Mouse (Mus musculus): Measurements from ENCODE around the gene Shmt2. TPM values are rescaled to one million over a fixed set of nuclear protein-coding genes. Genes with fewer than 3 reads are reported as not detected.

Shmt2 gene
- polyA plus RNA-seq, 1 experiment, result 12.7 TPM

DNA sequence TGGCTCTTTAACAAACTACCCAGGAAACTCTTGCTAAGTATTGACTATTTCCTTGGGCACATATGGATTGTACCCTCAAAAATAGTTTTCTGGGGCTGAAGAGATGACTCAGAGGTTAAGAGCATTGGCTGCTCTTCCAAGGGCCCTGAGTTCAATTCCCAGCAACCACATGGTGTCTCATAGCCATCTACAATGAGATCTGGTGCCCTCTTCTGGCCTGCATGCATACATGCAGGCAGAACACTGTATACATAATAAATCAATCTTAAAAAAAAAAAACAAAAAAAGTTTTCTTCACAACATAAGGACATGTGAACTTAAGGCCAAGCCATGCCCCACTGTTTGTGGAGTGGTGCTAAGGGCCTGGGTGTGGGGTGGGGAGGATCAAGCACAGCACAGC is 38.9 kb upstream of the Shmt2 start:
- H3K4me3 ChIP-seq (ENCODE audit: control insufficient read depth, low read depth, low read length), result no peak overlapping the region
- TF ChIP-seq POLR2A (IDR thresholded peaks at IDR 0.05; ENCODE audit: control insufficient read depth, low read depth, low read length), result no peak
- TF ChIP-seq CTCF (IDR thresholded peaks at IDR 0.05; ENCODE audit: control insufficient read depth, insufficient read depth, insufficient replicate concordance, low read depth, low read length), result no peak
- H3K36me3 ChIP-seq (ENCODE audit: control insufficient read depth, insufficient read depth, low read length), result no peaks in the 10 kb centered on the region
- H3K27ac ChIP-seq (ENCODE audit: control insufficient read depth, insufficient read depth, low read depth, low read length), result no peak overlapping the region
- H3K27me3 ChIP-seq (ENCODE audit: control insufficient read depth, insufficient read depth, low read length), result no peaks in the 10 kb centered on the region
- H3K4me1 ChIP-seq (ENCODE audit: control insufficient read depth, insufficient read depth, low read length), result peaks cover 4% of the 10 kb centered on the region; the same call in 1 of the 2 replicates

DNA sequence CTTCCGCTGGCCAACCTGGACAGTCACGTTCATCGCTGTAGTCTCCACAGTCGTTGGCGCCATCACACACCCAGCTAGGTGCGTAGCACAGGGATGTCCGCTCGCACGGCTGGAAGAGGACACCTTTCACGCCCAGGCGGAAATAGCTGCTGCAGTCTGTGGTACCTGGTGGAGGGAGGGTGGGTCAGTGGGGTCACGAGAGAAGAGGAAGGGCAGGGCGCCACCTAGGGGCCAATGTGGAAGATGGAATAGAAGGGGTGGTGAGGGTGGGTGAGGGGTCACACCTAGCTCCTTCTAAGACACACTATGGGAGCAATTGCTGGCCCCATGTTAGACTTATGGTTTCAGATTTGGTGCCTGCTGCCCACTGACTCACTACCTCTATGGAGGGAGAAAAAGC is 35.2 kb upstream of the Shmt2 start:
- Histone ChIP-seq H3K4me3 (ENCODE audit: control insufficient read depth, low read depth, low read length) (no peak overlapping the region), H3K36me3 (ENCODE audit: control insufficient read depth, insufficient read depth, low read length) (no peaks in the 10 kb centered on the region), H3K4me1 (ENCODE audit: control insufficient read depth, insufficient read depth, low read length) (no peaks in the 10 kb centered on the region; the same call in 1 of the 2 replicates), H3K27ac (ENCODE audit: control insufficient read depth, insufficient read depth, low read depth, low read length) (no peak overlapping the region), H3K27me3 (ENCODE audit: control insufficient read depth, insufficient read depth, low read length) (no peaks in the 10 kb centered on the region)
- TF ChIP-seq CTCF (IDR thresholded peaks at IDR 0.05; ENCODE audit: control insufficient read depth, insufficient read depth, insufficient replicate concordance, low read depth, low read length) (0 out of 2 replicates have a peak, but pooled peaks have one; percentile 16), POLR2A (IDR thresholded peaks at IDR 0.05; ENCODE audit: control insufficient read depth, low read depth, low read length) (no peak)

DNA sequence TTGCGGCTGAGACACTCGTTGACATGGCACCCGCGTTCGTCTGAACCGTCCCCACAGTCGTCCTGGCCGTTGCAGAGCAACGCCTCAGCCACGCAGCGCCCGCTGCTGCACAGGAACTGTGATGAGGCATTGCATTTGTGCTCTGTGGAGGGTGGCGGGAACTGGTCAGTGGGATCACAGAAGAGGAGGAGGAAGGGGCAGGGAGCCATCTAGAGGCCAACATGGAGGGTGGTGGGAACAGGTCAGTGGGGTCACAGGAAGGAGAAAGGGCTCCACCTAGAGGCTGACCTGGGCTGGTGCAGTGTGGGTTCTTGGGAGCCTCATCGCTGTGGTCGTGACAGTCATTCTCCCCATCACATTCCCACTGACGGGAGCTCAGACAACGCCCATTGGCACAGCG is 33.5 kb upstream of the Shmt2 start:
- Histone ChIP-seq H3K27me3 (ENCODE audit: control insufficient read depth, insufficient read depth, low read length) (no peaks in the 10 kb centered on the region), H3K4me3 (ENCODE audit: control insufficient read depth, low read depth, low read length) (no peak overlapping the region), H3K36me3 (ENCODE audit: control insufficient read depth, insufficient read depth, low read length) (no peaks in the 10 kb centered on the region), H3K27ac (ENCODE audit: control insufficient read depth, insufficient read depth, low read depth, low read length) (no peak overlapping the region), H3K4me1 (ENCODE audit: control insufficient read depth, insufficient read depth, low read length) (no peaks in the 10 kb centered on the region; the same call in 1 of the 2 replicates)
- peak; percentile 87; the same call in 1 of the 2 replicates for TF ChIP-seq CTCF (IDR thresholded peaks at IDR 0.05; ENCODE audit: control insufficient read depth, insufficient read depth, insufficient replicate concordance, low read depth, low read length)
- TF ChIP-seq POLR2A (IDR thresholded peaks at IDR 0.05; ENCODE audit: control insufficient read depth, low read depth, low read length), result no peak

DNA sequence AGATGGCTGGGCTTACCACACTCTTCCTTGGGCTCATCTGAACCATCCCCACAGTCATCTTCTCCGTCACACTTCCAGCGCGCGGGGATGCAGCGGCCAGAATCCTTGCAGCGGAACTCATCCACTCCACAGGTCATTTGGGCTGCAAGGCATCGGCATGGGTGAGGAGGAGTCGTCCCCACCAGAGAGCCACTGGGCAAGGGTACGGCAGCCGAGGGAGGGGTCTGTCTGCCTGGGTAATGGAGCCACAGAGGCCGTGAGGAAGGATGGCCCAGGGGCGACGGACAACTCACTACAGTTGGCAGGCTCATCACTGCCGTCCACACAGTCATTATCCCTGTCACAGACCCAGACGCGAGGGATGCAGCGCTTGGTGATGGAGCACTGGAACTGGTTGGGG is 27.6 kb upstream of the Shmt2 start:
- H3K27ac ChIP-seq (ENCODE audit: control insufficient read depth, insufficient read depth, low read depth, low read length), result no peak overlapping the region
- H3K4me1 ChIP-seq (ENCODE audit: control insufficient read depth, insufficient read depth, low read length), result no peaks in the 10 kb centered on the region; the same call in 1 of the 2 replicates
- TF ChIP-seq CTCF (IDR thresholded peaks at IDR 0.05; ENCODE audit: control insufficient read depth, insufficient read depth, insufficient replicate concordance, low read depth, low read length) (no peak), POLR2A (IDR thresholded peaks at IDR 0.05; ENCODE audit: control insufficient read depth, low read depth, low read length) (no peak)
- H3K36me3 ChIP-seq (ENCODE audit: control insufficient read depth, insufficient read depth, low read length), result no peaks in the 10 kb centered on the region
- no peak overlapping the region for H3K4me3 ChIP-seq (ENCODE audit: control insufficient read depth, low read depth, low read length)
- H3K27me3 ChIP-seq (ENCODE audit: control insufficient read depth, insufficient read depth, low read length), result no peaks in the 10 kb centered on the region

DNA sequence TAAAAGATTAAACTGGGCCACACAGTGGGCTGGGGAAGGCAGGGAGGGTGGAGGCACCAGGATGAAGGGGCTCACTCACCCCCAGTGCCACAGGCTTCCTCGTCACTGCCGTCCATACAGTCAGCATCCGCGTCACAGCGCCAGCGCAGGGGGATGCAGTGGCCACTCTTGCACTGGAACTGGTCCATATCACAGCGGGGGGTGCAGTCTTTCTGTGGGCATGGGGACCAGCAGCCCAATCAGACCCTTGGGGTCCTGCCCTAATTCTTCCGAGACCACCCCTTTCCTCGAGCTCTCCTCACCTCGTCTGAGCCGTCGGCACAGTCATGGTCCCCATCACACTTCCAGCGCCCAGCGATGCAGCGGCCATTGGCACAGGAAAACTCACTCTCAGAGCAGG is 26.0 kb upstream of the Shmt2 start:
- H3K4me3 ChIP-seq (ENCODE audit: control insufficient read depth, low read depth, low read length), result no peak overlapping the region

DNA sequence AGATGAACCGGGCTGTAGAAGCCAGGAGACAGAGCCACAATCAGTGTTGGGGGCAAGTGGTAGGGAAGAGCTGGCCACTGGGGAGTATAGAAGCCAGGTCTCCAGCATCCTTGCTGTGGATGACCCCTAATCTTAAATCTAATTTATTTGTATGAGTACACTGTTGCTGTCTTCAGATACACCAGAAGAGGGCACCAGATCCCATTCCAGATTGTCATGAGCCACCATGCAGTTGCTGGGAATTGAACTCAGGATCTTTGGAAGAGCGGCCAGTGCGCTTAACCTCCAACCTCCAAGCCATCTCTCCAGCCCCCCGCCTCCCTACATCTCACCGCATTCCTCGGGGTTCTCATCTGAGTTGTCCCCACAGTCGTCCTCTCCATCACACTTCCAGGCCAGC is 24.3 kb upstream of the Shmt2 start:
- Histone ChIP-seq H3K4me3 (ENCODE audit: control insufficient read depth, low read depth, low read length) (no peak overlapping the region), H3K36me3 (ENCODE audit: control insufficient read depth, insufficient read depth, low read length) (no peaks in the 10 kb centered on the region), H3K27ac (ENCODE audit: control insufficient read depth, insufficient read depth, low read depth, low read length) (no peak overlapping the region), H3K4me1 (ENCODE audit: control insufficient read depth, insufficient read depth, low read length) (no peaks in the 10 kb centered on the region), H3K27me3 (ENCODE audit: control insufficient read depth, insufficient read depth, low read length) (no peaks in the 10 kb centered on the region)
- TF ChIP-seq POLR2A (IDR thresholded peaks at IDR 0.05; ENCODE audit: control insufficient read depth, low read depth, low read length), result no peak

More for the DNA sequence above, 26.0 kb upstream of the Shmt2 start:
- H3K36me3 ChIP-seq (ENCODE audit: control insufficient read depth, insufficient read depth, low read length), result no peaks in the 10 kb centered on the region
- TF ChIP-seq POLR2A (IDR thresholded peaks at IDR 0.05; ENCODE audit: control insufficient read depth, low read depth, low read length) (no peak), CTCF (IDR thresholded peaks at IDR 0.05; ENCODE audit: control insufficient read depth, insufficient read depth, insufficient replicate concordance, low read depth, low read length) (no peak)
- no peaks in the 10 kb centered on the region for H3K27me3 ChIP-seq (ENCODE audit: control insufficient read depth, insufficient read depth, low read length)
- no peak overlapping the region for H3K27ac ChIP-seq (ENCODE audit: control insufficient read depth, insufficient read depth, low read depth, low read length)
- no peaks in the 10 kb centered on the region for H3K4me1 ChIP-seq (ENCODE audit: control insufficient read depth, insufficient read depth, low read length)

DNA sequence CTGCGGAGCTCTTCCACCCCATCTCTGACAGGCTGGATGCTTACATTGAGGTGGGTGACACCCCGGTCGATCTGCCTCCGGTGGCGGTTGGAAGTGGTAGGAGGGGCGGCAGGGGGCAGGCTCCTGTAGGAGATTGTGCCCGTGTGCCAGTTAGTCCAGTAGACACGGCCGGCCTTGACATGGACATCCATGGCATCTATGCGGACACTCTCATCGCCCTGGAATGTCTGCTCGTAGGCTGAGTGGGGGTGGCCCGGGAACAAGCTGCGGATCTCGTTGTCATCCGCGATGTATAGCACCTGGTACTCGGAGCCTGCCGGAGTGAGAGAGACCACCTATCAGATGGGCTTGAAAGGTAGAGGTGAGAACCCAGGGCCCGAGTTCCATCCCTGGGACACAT is 22.1 kb upstream of the Shmt2 start:
- Histone ChIP-seq H3K4me1 (ENCODE audit: control insufficient read depth, insufficient read depth, low read length) (no peaks in the 10 kb centered on the region), H3K27me3 (ENCODE audit: control insufficient read depth, insufficient read depth, low read length) (no peaks in the 10 kb centered on the region), H3K27ac (ENCODE audit: control insufficient read depth, insufficient read depth, low read depth, low read length) (no peak overlapping the region), H3K36me3 (ENCODE audit: control insufficient read depth, insufficient read depth, low read length) (no peaks in the 10 kb centered on the region), H3K4me3 (ENCODE audit: control insufficient read depth, low read depth, low read length) (no peak overlapping the region)
- TF ChIP-seq CTCF (IDR thresholded peaks at IDR 0.05; ENCODE audit: control insufficient read depth, insufficient read depth, insufficient replicate concordance, low read depth, low read length) (no peak), POLR2A (IDR thresholded peaks at IDR 0.05; ENCODE audit: control insufficient read depth, low read depth, low read length) (no peak)

DNA sequence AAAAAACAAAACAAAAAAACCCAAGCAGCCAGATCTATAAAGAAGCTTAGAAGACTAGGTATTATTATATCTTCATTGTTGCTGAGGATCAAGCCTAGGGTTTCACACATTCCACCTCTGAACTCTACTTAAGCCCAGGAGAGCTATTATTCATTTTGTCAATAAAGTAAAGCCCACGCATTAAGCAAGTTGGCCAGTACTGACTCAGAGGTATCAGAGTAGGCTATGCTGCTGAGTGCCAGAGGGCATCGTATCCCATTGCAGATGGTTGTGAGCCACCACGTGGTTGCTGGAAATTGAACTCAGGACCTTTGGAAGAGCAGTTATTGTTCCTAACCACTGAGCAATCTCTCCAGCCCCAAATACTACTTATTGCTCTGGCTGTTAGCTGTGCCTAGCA is 21.7 kb upstream of the Shmt2 start:
- no peaks in the 10 kb centered on the region for H3K36me3 ChIP-seq (ENCODE audit: control insufficient read depth, insufficient read depth, low read length)
- H3K4me1 ChIP-seq (ENCODE audit: control insufficient read depth, insufficient read depth, low read length), result no peaks in the 10 kb centered on the region
- H3K27me3 ChIP-seq (ENCODE audit: control insufficient read depth, insufficient read depth, low read length), result no peaks in the 10 kb centered on the region

More for the DNA sequence above, 21.7 kb upstream of the Shmt2 start:
- Histone ChIP-seq H3K4me3 (ENCODE audit: control insufficient read depth, low read depth, low read length) (no peak overlapping the region), H3K27ac (ENCODE audit: control insufficient read depth, insufficient read depth, low read depth, low read length) (no peak overlapping the region)
- no peak for TF ChIP-seq POLR2A (IDR thresholded peaks at IDR 0.05; ENCODE audit: control insufficient read depth, low read depth, low read length)
- no peak for TF ChIP-seq CTCF (IDR thresholded peaks at IDR 0.05; ENCODE audit: control insufficient read depth, insufficient read depth, insufficient replicate concordance, low read depth, low read length)

Data from testis, adult 2 months (tissue).